Mouse (Mus musculus) cerebellum, adult 2 months (tissue): Measurements from ENCODE around the gene Kdelr2.

Experiments
- CTCF ChIP-seq: fragments of 200-500 bp; IDR thresholded peaks from 2 replicates; pipeline ENCODE4 v1.5.1; 2011; ENCODE audit warnings: low read depth, mild to moderate bottlenecking, control low read depth, low read length, moderate library complexity, borderline replicate concordance; ENCODE audit not compliant: insufficient read depth
- POLR2A ChIP-seq: fragments of 200-500 bp; IDR thresholded peaks from 2 replicates; pipeline ENCODE4 v1.6.1; 2011; ENCODE audit warnings: low read length, control low read depth, borderline replicate concordance; ENCODE audit not compliant: insufficient read depth

DNA sequence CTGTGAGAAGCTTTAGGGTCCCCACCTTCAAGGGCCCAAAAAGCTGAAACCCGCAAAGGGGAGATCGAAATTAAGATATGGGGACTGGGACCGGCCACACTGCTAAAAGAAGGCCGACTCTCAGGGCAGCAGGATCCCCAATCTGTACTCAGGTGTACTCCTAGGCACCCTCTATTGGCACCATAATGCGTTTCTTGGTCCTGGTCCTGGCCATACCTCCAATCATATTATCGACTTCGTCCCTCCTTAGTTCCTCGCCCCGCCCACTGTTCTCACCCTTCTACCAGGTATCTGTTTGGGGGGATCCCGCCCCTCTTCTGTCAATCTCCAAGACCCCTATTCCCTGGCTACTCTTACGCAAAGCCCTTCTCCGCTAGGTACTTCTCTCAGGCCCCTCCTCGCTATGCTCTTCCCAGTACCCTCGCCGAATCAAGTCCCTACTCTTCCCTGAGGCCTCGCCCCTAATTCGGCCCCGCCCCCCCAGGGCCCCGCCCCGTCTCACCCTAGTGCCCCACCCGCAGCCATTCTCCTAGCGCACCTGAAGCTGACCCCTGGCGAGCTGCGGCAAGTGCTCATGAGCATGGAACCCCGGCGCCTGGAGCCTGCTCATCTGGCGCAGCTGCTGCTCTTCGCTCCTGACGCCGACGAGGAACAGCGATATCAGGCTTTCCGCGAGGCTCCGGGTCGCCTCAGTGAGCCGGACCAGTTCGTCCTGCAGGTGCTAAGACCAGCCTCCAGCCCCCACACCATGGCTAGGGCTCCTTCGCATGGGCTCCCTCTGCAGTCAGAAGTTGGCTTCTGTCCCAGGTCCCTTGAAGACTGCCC lies 16.6 kb upstream of the Kdelr2 start:
- TF ChIP-seq POLR2A (no peak), CTCF (no peak)
